Mouse (Mus musculus) bone marrow macrophage, adult 2 months (primary cell): ENCODE data around the gene Fam19a2. TPM values are rescaled to one million over a fixed set of nuclear protein-coding genes. Genes with fewer than 3 reads are reported as not detected.

Experiments used
- H3K27ac ChIP-seq: 2 replicates; pipeline ENCODE4 v1.5.1; 2012; ENCODE audit warnings: low read depth, low read length; ENCODE audit not compliant: insufficient read depth
- H3K4me1 ChIP-seq: 2 replicates; pipeline ENCODE4 v1.6.1; 2012; ENCODE audit warnings: low read length; ENCODE audit not compliant: control insufficient read depth, insufficient read depth
- H3K4me3 ChIP-seq: 2 replicates; pipeline ENCODE4 v1.5.1; 2012; ENCODE audit warnings: mild to moderate bottlenecking, low read length, moderate library complexity; ENCODE audit not compliant: insufficient read depth
- CTCF ChIP-seq: IDR thresholded peaks from 2 replicates; pipeline ENCODE4 v1.5.1; 2012; ENCODE audit warnings: low read depth, mild to moderate bottlenecking, low read length, moderate library complexity
- POLR2A ChIP-seq: IDR thresholded peaks from 2 replicates; pipeline ENCODE4 v1.6.1; 2012; ENCODE audit warnings: mild to moderate bottlenecking, low read depth, low read length, borderline replicate concordance
- polyA plus RNA-seq: library from polyadenylated mRNA; stranded (reverse); fragments of >200 nt; gene quantifications from 2 replicates; pipeline ENCODE4 v1.2.4, GENCODE M21; 2012; ENCODE audit not compliant: missing spikeins, insufficient read depth, insufficient read length

Gene Fam19a2
- polyA plus RNA-seq, 1 experiment: not detected

GRCm38 (mm10) chr10:123367152-123367864 is 103.5 kb downstream of the Fam19a2 start:
- TF ChIP-seq POLR2A (no peak), CTCF (no peak)
- H3K4me3 ChIP-seq: no peak overlapping the region
- no peak overlapping the region for H3K27ac ChIP-seq
- H3K4me1 ChIP-seq: no peaks in the 10 kb centered on the region

GRCm38 (mm10) chr10:123383277-123383676 is 119.5 kb downstream of the Fam19a2 start:
- TF ChIP-seq POLR2A: no peak
- no peak for TF ChIP-seq CTCF
- Histone ChIP-seq H3K27ac (no peak overlapping the region), H3K4me1 (no peaks in the 10 kb centered on the region), H3K4me3 (no peak overlapping the region)

- Histone ChIP-seq H3K4me1 (no peaks in the 10 kb centered on the region), H3K27ac (no peak overlapping the region), H3K4me3 (no peak overlapping the region)
- TF ChIP-seq CTCF: no peak
- TF ChIP-seq POLR2A: no peak
Observed at GRCm38 (mm10) chr10:123385641-123386040, 121.8 kb downstream of the Fam19a2 start.

- no peak overlapping the region for H3K4me3 ChIP-seq
- H3K4me1 ChIP-seq: no peaks in the 10 kb centered on the region
- H3K27ac ChIP-seq: no peak overlapping the region
- TF ChIP-seq POLR2A (no peak), CTCF (no peak)
Observed at GRCm38 (mm10) chr10:123395429-123395828, 131.6 kb downstream of the Fam19a2 start.

- TF ChIP-seq CTCF: no peak
- no peak for TF ChIP-seq POLR2A
- Histone ChIP-seq H3K4me1 (no peaks in the 10 kb centered on the region), H3K4me3 (no peak overlapping the region), H3K27ac (no peak overlapping the region)
Observed at GRCm38 (mm10) chr10:123398136-123398535, 134.3 kb downstream of the Fam19a2 start.

- no peaks in the 10 kb centered on the region for H3K4me1 ChIP-seq
- TF ChIP-seq CTCF (no peak), POLR2A (no peak)
- H3K27ac ChIP-seq: no peak overlapping the region
- H3K4me3 ChIP-seq: no peak overlapping the region
Observed at GRCm38 (mm10) chr10:123401188-123401587, 137.4 kb downstream of the Fam19a2 start.

GRCm38 (mm10) chr10:123402460-123402859 is 138.7 kb downstream of the Fam19a2 start:
- Histone ChIP-seq H3K4me1 (no peaks in the 10 kb centered on the region), H3K4me3 (no peak overlapping the region), H3K27ac (no peak overlapping the region)
- TF ChIP-seq POLR2A (no peak), CTCF (no peak)

- no peak for TF ChIP-seq CTCF
- no peak for TF ChIP-seq POLR2A
- Histone ChIP-seq H3K4me3 (no peak overlapping the region), H3K27ac (no peak overlapping the region), H3K4me1 (no peaks in the 10 kb centered on the region)
Observed at GRCm38 (mm10) chr10:123414953-123415352, 151.2 kb downstream of the Fam19a2 start.

- H3K4me3 ChIP-seq: no peak overlapping the region
- no peak overlapping the region for H3K27ac ChIP-seq
- H3K4me1 ChIP-seq: no peaks in the 10 kb centered on the region
- TF ChIP-seq POLR2A (no peak), CTCF (no peak)
Observed at GRCm38 (mm10) chr10:123416024-123416423, 152.2 kb downstream of the Fam19a2 start.

GRCm38 (mm10) chr10:123418616-123419173 is 154.9 kb downstream of the Fam19a2 start:
- Histone ChIP-seq H3K4me1 (no peaks in the 10 kb centered on the region), H3K4me3 (no peak overlapping the region), H3K27ac (no peak overlapping the region)
- no peak for TF ChIP-seq POLR2A
- no peak for TF ChIP-seq CTCF
